Comparison of ENCODE assay signal across 24 mouse cellular contexts in genomic region chr5:113687514-113687913, GRCm38 (mm10). TPM values are rescaled to one million over a fixed set of nuclear protein-coding genes. Genes with fewer than 3 reads are reported as not detected.
"Had no signal": no experiment of that assay in that cellular context is flagged by ENCODE, and none has a peak within 500 bp of the region (broad histone marks: within the 10 kb centered on the region; RNA-seq: fewer than 3 reads in every experiment).

No protein-coding gene starts in this region.

- DNase-seq: gastrocnemius, postnatal 14 days; gastrocnemius, postnatal 36 days; heart, adult 11 months; heart, adult 2 months; heart, postnatal 4 days; kidney, adult 18-20 months; kidney, adult 8-10 months; kidney, postnatal 10 days; kidney, postnatal 25 days; kidney, postnatal 4 days had no signal

- ATAC-seq: inflammation-experienced regulatory T-cells, adult 6 months; intestine, embryonic 15.5 days; intestine, postnatal 0 days; liver, embryonic 12.5 days had no signal

RNA-seq across cellular contexts. Expression of gene 1700069L16Rik, which starts 37.1 kb away (rescaled TPM):
- total RNA-seq: gastrocnemius, adult 18-20 months; gastrocnemius, adult 8-10 months; gastrocnemius, postnatal 14 days; gastrocnemius, postnatal 36 days; heart, adult 2 months; heart, postnatal 25 days; heart, postnatal 4 days; layer of hippocampus, adult 2 months; layer of hippocampus, postnatal 10 days; layer of hippocampus, postnatal 25 days; left cerebral cortex, adult 2 months; left cerebral cortex, postnatal 14 days; left cerebral cortex, postnatal 36 days; liver, adult 2 months had no signal
